Mouse (Mus musculus) cerebellum, postnatal 25 days (tissue): Measurements from ENCODE around the gene Rbm12.
"Not testable (repeated sequence)": the region's sequence is repeated elsewhere in the genome, so short reads cannot be mapped to it uniquely, and the experiment has no call there.

Source experiments
- DNase-seq, 2 experiments: peaks; one replicate each; pipeline ENCODE4 v3.0.0; 2021; ENCODE audit warnings: mixed read lengths in 2 of 2

The Rbm12 gene

GRCm38 (mm10) chr2:156111358-156112079 lies at the start of gene Rbm12, which contains the start of gene Cpne1:
Gene Rbm12 (minus strand): TSS chr2:156111978.
Gene Cpne1 (minus strand): TSS chr2:156111965.
- peak; percentile 96 to 97 for DNase-seq

GRCm38 (mm10) chr2:156151538-156151937 lies 39.8 kb upstream of the Rbm12 start:
- DNase-seq = no peak

- DNase-seq = no peak
Observed at GRCm38 (mm10) chr2:156147316-156147915, 35.6 kb upstream of the Rbm12 start.

GRCm38 (mm10) chr2:156146272-156146989 lies 34.7 kb upstream of the Rbm12 start:
- DNase-seq = no peak

GRCm38 (mm10) chr2:156145486-156146130 lies 33.8 kb upstream of the Rbm12 start:
- no peak for DNase-seq

- peak; percentile 93 to 95 for DNase-seq
Observed at GRCm38 (mm10) chr2:156143953-156144724, 32.4 kb upstream of the Rbm12 start, which contains the start of the genes Romo1 and Nfs1. Gene Romo1 (plus strand): TSS chr2:156144039. Gene Nfs1 (minus strand): TSS chr2:156144186.

- DNase-seq = no peak
Observed at GRCm38 (mm10) chr2:156143367-156143766, 31.6 kb upstream of the Rbm12 start.

- DNase-seq = no peak
Observed at GRCm38 (mm10) chr2:156142820-156143219, 31.0 kb upstream of the Rbm12 start.

- no peak for DNase-seq
Observed at GRCm38 (mm10) chr2:156135695-156136094, 23.9 kb upstream of the Rbm12 start.

- DNase-seq = no peak
Observed at GRCm38 (mm10) chr2:156134161-156134560, 22.4 kb upstream of the Rbm12 start.

- no peak for DNase-seq
Observed at GRCm38 (mm10) chr2:156126992-156127391, 15.2 kb upstream of the Rbm12 start, which contains the start of gene Gm28036. Gene Gm28036 (minus strand): TSS chr2:156127092.

- no peak for DNase-seq
Observed at GRCm38 (mm10) chr2:156123731-156124130, 12.0 kb upstream of the Rbm12 start.

- no peak for DNase-seq
Observed at GRCm38 (mm10) chr2:156119566-156119965, 7.8 kb upstream of the Rbm12 start.

GRCm38 (mm10) chr2:156112080-156112423 lies 274 bp upstream of the Rbm12 start:
- not testable (repeated sequence) for DNase-seq

GRCm38 (mm10) chr2:156110627-156111357 lies 986 bp downstream of the Rbm12 start:
- DNase-seq = peak in 1 of 2 experiments; percentile 19

GRCm38 (mm10) chr2:156091926-156092325 lies 19.9 kb downstream of the Rbm12 start:
- DNase-seq = no peak

- no peak for DNase-seq
Observed at GRCm38 (mm10) chr2:156089799-156090198, 22.0 kb downstream of the Rbm12 start.

GRCm38 (mm10) chr2:156087391-156088110 lies 24.2 kb downstream of the Rbm12 start:
- DNase-seq = no peak

- DNase-seq = no peak
Observed at GRCm38 (mm10) chr2:156084541-156084940, 27.2 kb downstream of the Rbm12 start.

GRCm38 (mm10) chr2:156080391-156080790 lies 31.4 kb downstream of the Rbm12 start:
- no peak for DNase-seq

- peak; percentile 45 to 53 for DNase-seq
Observed at GRCm38 (mm10) chr2:156079674-156080073, 32.1 kb downstream of the Rbm12 start.
